Mouse (Mus musculus): ENCODE measurements at regions not wholly inside any gene's neighbourhood (a gene's known extent, or its start where the extent isn't known, plus 50 kb on each side); places are given as distances from the start of the nearest gene placed in this dataset.

DNA sequence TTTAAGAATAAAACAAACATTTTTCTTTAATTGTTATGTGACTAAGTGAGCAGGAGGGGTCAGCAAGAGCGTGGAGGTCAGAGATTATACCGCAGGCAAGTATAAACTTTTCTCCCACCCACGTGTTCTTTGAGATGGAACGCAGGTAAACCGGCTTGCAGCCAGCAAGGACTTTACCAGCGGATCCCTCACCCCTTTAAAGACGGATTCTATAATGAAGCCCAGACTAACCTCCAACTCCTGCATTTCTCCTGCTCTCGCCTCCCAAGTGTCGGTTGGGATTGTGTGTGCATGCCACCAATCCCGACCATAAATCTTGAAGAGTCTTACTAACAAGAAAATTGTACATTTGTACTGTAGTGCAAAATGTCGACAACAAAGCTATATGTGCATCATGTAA is 74.4 kb upstream of the Chd2 start:
- TF ChIP-seq SIN3A (IDR thresholded peaks at IDR 0.05; ENCODE audit: low read length) = no peak
- TF ChIP-seq E2F4 (IDR thresholded peaks at IDR 0.05; ENCODE audit: insufficient replicate concordance, low read depth, low read length) = no peak
- TF ChIP-seq USF2 (conservative IDR thresholded peaks at IDR 0.05; ENCODE audit: low read depth, low read length) = no peak
- TF ChIP-seq JUND (conservative IDR thresholded peaks at IDR 0.05; ENCODE audit: low read depth, low read length) = no peak
- TF ChIP-seq ZNF384 (IDR thresholded peaks at IDR 0.05; ENCODE audit: low read depth, low read length) = no peak
- no peak for TF ChIP-seq CHD1 (IDR thresholded peaks at IDR 0.05; ENCODE audit: low read depth, low read length)
- no peak for TF ChIP-seq POLR2AphosphoS2 (IDR thresholded peaks at IDR 0.05; ENCODE audit: low read depth, low read length)
- TF ChIP-seq IRF4 (IDR thresholded peaks at IDR 0.05; ENCODE audit: low read depth, low read length) = no peak
- no peaks in the 10 kb centered on the region for H3K9me3 ChIP-seq (replicated peaks; ENCODE audit: low read length)
- DNase-seq (ENCODE audit: extremely low read depth) = no peak
- no peak overlapping the region for H3K4me2 ChIP-seq (ENCODE audit: insufficient read depth, low read depth, poor library complexity, severe bottlenecking)
- no peak overlapping the region for H3K27ac ChIP-seq (ENCODE audit: insufficient read depth, low read depth)
- in situ Hi-C loops (cut with MboI; ENCODE audit: low pct_ligation_motif_present, low pct_unique_long_range_greater_than_20kb, low sequenced_read_pairs) (no loop called here), dilution Hi-C loops (cut with MboI; ENCODE audit: extremely low pct_ligation_motif_present, extremely low pct_unique_long_range_greater_than_20kb, low sequenced_read_pairs) (no loop called here)
- no peak overlapping the region for H3K9ac ChIP-seq (ENCODE audit: insufficient read depth, low read depth)
- H3K4me1 ChIP-seq (ENCODE audit: control insufficient read depth in 1 of 2, insufficient read depth in 2 of 2) = peaks cover 0 to 16% of the 10 kb centered on the region in 2 experiments; a peak in 2 of 4 replicates
- H3K79me2 ChIP-seq (replicated peaks; ENCODE audit: control insufficient read depth, extremely low read depth, insufficient read depth, poor library complexity, severe bottlenecking) = peaks cover 3% of the 10 kb centered on the region; the same call in 1 of the 2 replicates
- H3K36me3 ChIP-seq (replicated peaks in 1 of 2; ENCODE audit: control insufficient read depth in 1 of 2, insufficient read depth in 1 of 2, low read length in 1 of 2) = peaks cover 0 to 3% of the 10 kb centered on the region in 2 experiments
- H3K27me3 ChIP-seq (replicated peaks) = no peaks in the 10 kb centered on the region
- H3K4me3 ChIP-seq (replicated peaks in 1 of 3; ENCODE audit: low read depth in 2 of 3, low read length in 2 of 3, poor library complexity in 1 of 3) = no peak overlapping the region

- Histone ChIP-seq H3K4me1 (ENCODE audit: control insufficient read depth in 1 of 2, insufficient read depth in 2 of 2) (peaks cover 0 to 12% of the 10 kb centered on the region in 2 experiments; a peak in 2 of 4 replicates), H3K27me3 (replicated peaks) (no peaks in the 10 kb centered on the region), H3K4me2 (ENCODE audit: insufficient read depth, low read depth, poor library complexity, severe bottlenecking) (no peak overlapping the region), H3K9me3 (replicated peaks; ENCODE audit: low read length) (no peaks in the 10 kb centered on the region), H3K79me2 (replicated peaks; ENCODE audit: control insufficient read depth, extremely low read depth, insufficient read depth, poor library complexity, severe bottlenecking) (peaks cover 3% of the 10 kb centered on the region; the same call in 1 of the 2 replicates), H3K9ac (ENCODE audit: insufficient read depth, low read depth) (no peak overlapping the region), H3K27ac (ENCODE audit: insufficient read depth, low read depth) (no peak overlapping the region), H3K4me3 (replicated peaks in 1 of 3; ENCODE audit: low read depth in 2 of 3, low read length in 2 of 3, poor library complexity in 1 of 3) (no peak overlapping the region), H3K36me3 (replicated peaks in 1 of 2; ENCODE audit: control insufficient read depth in 1 of 2, insufficient read depth in 1 of 2, low read length in 1 of 2) (peaks cover 0 to 3% of the 10 kb centered on the region in 2 experiments)
- DNase-seq (ENCODE audit: extremely low read depth) = no peak
- TF ChIP-seq KAT2A (IDR thresholded peaks at IDR 0.05; ENCODE audit: insufficient replicate concordance, low read length) (no peak), USF2 (conservative IDR thresholded peaks at IDR 0.05; ENCODE audit: low read depth, low read length) (no peak), MEF2A (IDR thresholded peaks at IDR 0.05; ENCODE audit: borderline replicate concordance, low read depth, low read length) (no peak), CHD1 (IDR thresholded peaks at IDR 0.05; ENCODE audit: low read depth, low read length) (no peak), PAX5 (IDR thresholded peaks at IDR 0.05; ENCODE audit: low read length) (no peak), ZMIZ1 (IDR thresholded peaks at IDR 0.05; ENCODE audit: low read depth, low read length) (no peak), E2F4 (IDR thresholded peaks at IDR 0.05; ENCODE audit: insufficient replicate concordance, low read depth, low read length) (no peak)
- dilution Hi-C loops (cut with MboI; ENCODE audit: extremely low pct_ligation_motif_present, extremely low pct_unique_long_range_greater_than_20kb, low sequenced_read_pairs) (no loop called here), in situ Hi-C loops (cut with MboI; ENCODE audit: low pct_ligation_motif_present, low pct_unique_long_range_greater_than_20kb, low sequenced_read_pairs) (no loop called here)
Measured at GRCm38 (mm10) chr7:73614840-73615555, 73.4 kb upstream of the Chd2 start.

All from CH12.LX (cell line).